Mouse (Mus musculus): Measurements from ENCODE around the gene Sephs2.

DNA sequence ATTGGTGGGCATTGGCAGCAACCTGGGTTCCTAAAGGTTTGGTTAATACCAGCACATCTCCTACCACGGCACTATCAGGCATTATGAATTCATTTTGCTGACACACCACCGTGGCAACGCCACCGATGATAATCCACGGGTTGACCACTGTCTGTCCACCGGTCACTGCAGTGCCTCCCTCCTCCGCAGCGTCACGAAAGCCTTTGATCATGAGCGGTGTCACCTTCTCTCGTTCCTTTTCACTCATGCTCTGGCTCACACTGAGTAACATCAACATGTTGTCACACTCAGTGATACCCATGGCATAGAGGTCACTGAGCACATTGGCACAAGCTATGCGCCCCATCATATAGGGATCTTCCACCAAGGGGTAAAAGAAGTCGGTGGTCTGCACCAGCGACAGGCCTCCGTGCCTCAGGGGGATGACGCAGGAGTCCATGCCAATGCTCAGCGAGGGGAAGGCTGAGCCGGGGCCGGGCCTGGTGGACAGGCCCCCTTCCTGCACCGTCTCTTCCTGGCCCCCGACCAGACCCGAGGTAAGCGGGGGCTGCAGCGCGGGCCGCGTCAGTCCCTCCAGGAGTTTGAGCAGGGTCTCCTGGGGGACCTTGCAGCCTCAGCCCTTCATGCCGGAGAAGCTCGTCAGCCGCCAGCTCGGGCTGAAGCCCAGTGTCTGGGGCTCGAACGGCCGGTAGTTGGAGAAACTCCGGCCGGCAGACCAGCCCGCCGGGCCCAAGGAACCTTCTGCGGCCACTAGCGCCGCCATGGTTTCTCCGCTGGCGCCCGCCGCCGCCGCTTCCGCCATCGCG, 534 bp downstream of the Sephs2 start:
- TF ChIP-seq CTCF (IDR thresholded peaks at IDR 0.05; ENCODE audit: borderline replicate concordance, extremely low read depth, insufficient read depth, insufficient read length) (0 out of 2 replicates have a peak, but pooled peaks have one; percentile 2), POLR2A (IDR thresholded peaks at IDR 0.05; ENCODE audit: borderline replicate concordance, extremely low read depth, insufficient read depth, insufficient read length, poor library complexity, severe bottlenecking) (no peak)
